Mouse (Mus musculus) myocyte (in vitro differentiated cells): ENCODE measurements at regions not wholly inside any gene's neighbourhood (a gene's known extent, or its start where the extent isn't known, plus 50 kb on each side); places are given as distances from the start of the nearest gene placed in this dataset.

ENCODE experiments used
- MYOG ChIP-seq, 3 experiments: IDR thresholded peaks; one replicate each; pipeline ENCODE4 v1.6.1; 2011; ENCODE audit warnings: control low read depth in 2 of 3, low read depth in 2 of 3, mild to moderate bottlenecking in 2 of 3; ENCODE audit not compliant: insufficient read length in 2 of 3, control insufficient read depth in 1 of 3, insufficient read depth in 1 of 3
- POLR2A ChIP-seq: IDR thresholded peaks from one replicate; pipeline ENCODE4 v1.6.1; 2011; ENCODE audit warnings: low read depth, mild to moderate bottlenecking, control low read depth, moderate library complexity; ENCODE audit not compliant: insufficient read length
- TCF12 ChIP-seq: IDR thresholded peaks from one replicate; pipeline ENCODE4 v1.6.1; 2011; ENCODE audit warnings: mild to moderate bottlenecking, control low read depth; ENCODE audit not compliant: poor library complexity, insufficient read depth, severe bottlenecking
- USF1 ChIP-seq: IDR thresholded peaks from one replicate; pipeline ENCODE4 v1.6.1; 2011; ENCODE audit warnings: low read depth, mild to moderate bottlenecking, control low read depth, moderate library complexity

- TF ChIP-seq POLR2A (no peak), MYOG (IDR thresholded peaks at IDR 0.05; ENCODE audit: control insufficient read depth in 1 of 3, insufficient read depth in 1 of 3, insufficient read length in 2 of 3, low read depth in 2 of 3) (no peak), USF1 (no peak), TCF12 (no peak)
These were observed 576.5 kb downstream of the Ppargc1a start for GRCm38 (mm10) chr5:50990822-50991537.
